Mouse (Mus musculus): ENCODE measurements around the gene Gp1ba. TPM values are rescaled to one million over a fixed set of nuclear protein-coding genes. Genes with fewer than 3 reads are reported as not detected.

Gene Gp1ba
- polyA plus RNA-seq, 1 experiment from 2014 or later: 1.2 TPM

DNA sequence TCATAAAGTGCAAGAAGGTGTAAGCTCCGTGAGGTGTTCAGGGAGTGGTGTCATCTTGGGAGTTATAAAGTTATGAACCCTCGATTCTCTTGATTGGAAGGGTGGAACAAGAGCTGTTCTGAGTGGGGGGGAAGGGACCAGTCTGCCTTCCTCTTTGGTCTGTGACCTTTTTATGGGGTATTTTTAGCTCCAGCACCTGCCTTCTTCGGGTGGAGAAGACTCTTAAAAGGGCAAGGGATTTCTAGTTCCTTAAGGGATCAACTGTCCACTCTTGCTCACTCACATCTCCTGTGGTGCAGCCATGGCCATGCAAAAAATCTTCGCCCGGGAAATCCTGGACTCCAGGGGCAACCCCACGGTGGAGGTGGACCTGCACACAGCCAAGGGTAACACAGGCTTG is 18.7 kb downstream of the Gp1ba start:
- no peaks in the 10 kb centered on the region; the same call in 1 of the 2 replicates for H3K36me3 ChIP-seq (ENCODE audit: control insufficient read depth, insufficient read depth, low read length)
- 55% methylated on average over 6 of the region's 6 CpGs for WGBS
- no peak overlapping the region for H3K27ac ChIP-seq (ENCODE audit: low read depth, low read length)
- 0 out of 2 replicates have a peak, but pooled peaks cover 7% of the 10 kb centered on the region for H3K4me1 ChIP-seq (replicated peaks; ENCODE audit: control insufficient read depth, insufficient read depth, low read length)
- DNase-seq (ENCODE audit: low spot score) (no peak), ATAC-seq (ENCODE audit: low FRiP score) (no peak)
- H3K9ac ChIP-seq (ENCODE audit: low read depth, low read length): no peak overlapping the region
- no peaks in the 10 kb centered on the region for H3K27me3 ChIP-seq (ENCODE audit: control insufficient read depth, insufficient read depth, low read length)
- no peak overlapping the region for H3K4me3 ChIP-seq (ENCODE audit: low read depth, low read length)
- no peaks in the 10 kb centered on the region for H3K9me3 ChIP-seq (ENCODE audit: control insufficient read depth, low read length)
- no peak overlapping the region for H3K4me2 ChIP-seq (replicated peaks; ENCODE audit: low read depth, low read length)

DNA sequence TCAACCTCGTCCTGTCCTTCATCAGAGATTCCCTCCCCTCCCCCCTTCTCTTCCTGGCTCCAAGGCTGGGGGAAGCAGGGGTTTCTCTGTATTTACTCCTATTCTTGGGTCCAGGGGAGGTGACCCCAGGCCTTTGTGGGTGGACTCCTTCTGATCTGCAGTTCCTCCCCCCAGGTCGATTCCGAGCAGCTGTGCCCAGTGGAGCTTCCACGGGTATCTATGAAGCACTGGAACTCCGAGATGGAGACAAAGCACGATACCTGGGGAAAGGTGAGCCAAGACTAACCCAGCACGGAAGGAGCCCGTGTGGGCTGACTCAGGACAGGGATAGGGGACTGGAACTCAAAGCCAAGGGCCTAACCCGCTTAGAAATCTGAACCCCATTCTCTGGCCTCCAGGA is 19.1 kb downstream of the Gp1ba start:
- H3K27ac ChIP-seq (ENCODE audit: low read depth, low read length): no peak overlapping the region
- 55% methylated on average over 9 of the region's 9 CpGs for WGBS
- DNase-seq (ENCODE audit: low spot score): no peak

DNA sequence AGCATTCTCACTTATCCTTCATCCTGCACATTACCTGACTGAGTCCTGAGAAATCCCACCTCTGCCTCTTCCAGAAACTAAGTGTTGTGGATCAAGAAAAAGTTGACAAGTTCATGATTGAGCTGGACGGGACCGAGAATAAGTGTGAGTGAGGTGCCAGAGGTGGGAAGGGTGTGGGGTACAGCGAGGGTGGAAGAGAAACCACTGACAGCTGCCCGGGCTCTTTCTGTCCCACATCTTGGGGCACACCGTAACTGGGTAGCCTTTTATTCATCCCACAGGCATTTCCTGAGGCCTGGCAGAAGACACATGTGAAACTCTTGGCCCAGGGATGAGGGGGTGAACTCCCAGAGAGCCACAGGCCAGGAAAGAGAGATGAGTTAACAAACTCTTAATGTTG is 19.6 kb downstream of the Gp1ba start:
- DNase-seq (ENCODE audit: low spot score) (no peak), ATAC-seq (ENCODE audit: low FRiP score) (no peak)
- H3K4me2 ChIP-seq (replicated peaks; ENCODE audit: low read depth, low read length): no peak overlapping the region
- no peaks in the 10 kb centered on the region; the same call in 1 of the 2 replicates for H3K36me3 ChIP-seq (ENCODE audit: control insufficient read depth, insufficient read depth, low read length)
- WGBS: 86% methylated on average over 5 of the region's 5 CpGs
- H3K4me3 ChIP-seq (ENCODE audit: low read depth, low read length): no peak overlapping the region
- no peak overlapping the region for H3K27ac ChIP-seq (ENCODE audit: low read depth, low read length)
- H3K9me3 ChIP-seq (ENCODE audit: control insufficient read depth, low read length): no peaks in the 10 kb centered on the region
- no peak overlapping the region for H3K9ac ChIP-seq (ENCODE audit: low read depth, low read length)
- H3K27me3 ChIP-seq (ENCODE audit: control insufficient read depth, insufficient read depth, low read length): no peaks in the 10 kb centered on the region
- 0 out of 2 replicates have a peak, but pooled peaks cover 5% of the 10 kb centered on the region for H3K4me1 ChIP-seq (replicated peaks; ENCODE audit: control insufficient read depth, insufficient read depth, low read length)

More for the DNA sequence above, 19.1 kb downstream of the Gp1ba start:
- Histone ChIP-seq H3K9ac (ENCODE audit: low read depth, low read length) (no peak overlapping the region), H3K4me1 (replicated peaks; ENCODE audit: control insufficient read depth, insufficient read depth, low read length) (0 out of 2 replicates have a peak, but pooled peaks cover 5% of the 10 kb centered on the region), H3K4me2 (replicated peaks; ENCODE audit: low read depth, low read length) (no peak overlapping the region), H3K36me3 (ENCODE audit: control insufficient read depth, insufficient read depth, low read length) (no peaks in the 10 kb centered on the region; the same call in 1 of the 2 replicates), H3K27me3 (ENCODE audit: control insufficient read depth, insufficient read depth, low read length) (no peaks in the 10 kb centered on the region), H3K4me3 (ENCODE audit: low read depth, low read length) (no peak overlapping the region), H3K9me3 (ENCODE audit: control insufficient read depth, low read length) (no peaks in the 10 kb centered on the region)
- no peak for ATAC-seq (ENCODE audit: low FRiP score)

- DNase-seq (ENCODE audit: low spot score) (no peak), ATAC-seq (ENCODE audit: low FRiP score) (no peak)
- H3K4me2 ChIP-seq (replicated peaks; ENCODE audit: low read depth, low read length): no peak overlapping the region
- 74% methylated on average over 8 of the region's 8 CpGs for WGBS
- H3K4me3 ChIP-seq (ENCODE audit: low read depth, low read length): no peak overlapping the region
- H3K36me3 ChIP-seq (ENCODE audit: control insufficient read depth, insufficient read depth, low read length): no peaks in the 10 kb centered on the region; the same call in none of the 2 replicates
- H3K9me3 ChIP-seq (ENCODE audit: control insufficient read depth, low read length): no peaks in the 10 kb centered on the region
- no peaks in the 10 kb centered on the region for H3K27me3 ChIP-seq (ENCODE audit: control insufficient read depth, insufficient read depth, low read length)
- H3K27ac ChIP-seq (ENCODE audit: low read depth, low read length): no peak overlapping the region
- H3K4me1 ChIP-seq (replicated peaks; ENCODE audit: control insufficient read depth, insufficient read depth, low read length): 0 out of 2 replicates have a peak, but pooled peaks cover 5% of the 10 kb centered on the region
- no peak overlapping the region for H3K9ac ChIP-seq (ENCODE audit: low read depth, low read length)
Observed at GRCm38 (mm10) chr11:70658942-70659341, 20.0 kb downstream of the Gp1ba start.

- Histone ChIP-seq H3K4me3 (ENCODE audit: low read depth, low read length) (no peak overlapping the region), H3K36me3 (ENCODE audit: control insufficient read depth, insufficient read depth, low read length) (peaks cover 4% of the 10 kb centered on the region), H3K4me1 (replicated peaks; ENCODE audit: control insufficient read depth, insufficient read depth, low read length) (0 out of 2 replicates have a peak, but pooled peaks cover 5% of the 10 kb centered on the region), H3K4me2 (replicated peaks; ENCODE audit: low read depth, low read length) (no peak overlapping the region), H3K9me3 (ENCODE audit: control insufficient read depth, low read length) (no peaks in the 10 kb centered on the region), H3K9ac (ENCODE audit: low read depth, low read length) (no peak overlapping the region), H3K27me3 (ENCODE audit: control insufficient read depth, insufficient read depth, low read length) (no peaks in the 10 kb centered on the region), H3K27ac (ENCODE audit: low read depth, low read length) (no peak overlapping the region)
- 88% methylated on average over 8 of the region's 8 CpGs for WGBS
- no peak for DNase-seq (ENCODE audit: low spot score)
- ATAC-seq (ENCODE audit: low FRiP score): no peak
Observed at GRCm38 (mm10) chr11:70660571-70660970, 21.6 kb downstream of the Gp1ba start.

GRCm38 (mm10) chr11:70663101-70663500 is 24.2 kb downstream of the Gp1ba start:
- no peak for DNase-seq (ENCODE audit: low spot score)
- Histone ChIP-seq H3K9ac (ENCODE audit: low read depth, low read length) (no peak overlapping the region), H3K27ac (ENCODE audit: low read depth, low read length) (no peak overlapping the region), H3K4me2 (replicated peaks; ENCODE audit: low read depth, low read length) (no peak overlapping the region), H3K9me3 (ENCODE audit: control insufficient read depth, low read length) (no peaks in the 10 kb centered on the region), H3K27me3 (ENCODE audit: control insufficient read depth, insufficient read depth, low read length) (no peaks in the 10 kb centered on the region), H3K4me1 (replicated peaks; ENCODE audit: control insufficient read depth, insufficient read depth, low read length) (no peaks in the 10 kb centered on the region; the same call in 1 of the 2 replicates), H3K4me3 (ENCODE audit: low read depth, low read length) (no peak overlapping the region), H3K36me3 (ENCODE audit: control insufficient read depth, insufficient read depth, low read length) (peaks cover 4% of the 10 kb centered on the region)
- ATAC-seq (ENCODE audit: low FRiP score): no peak
- 94% methylated on average over 8 of the region's 8 CpGs for WGBS

- DNase-seq (ENCODE audit: low spot score): no peak
- Histone ChIP-seq H3K4me3 (ENCODE audit: low read depth, low read length) (no peak overlapping the region), H3K4me1 (replicated peaks; ENCODE audit: control insufficient read depth, insufficient read depth, low read length) (no peaks in the 10 kb centered on the region; the same call in 1 of the 2 replicates), H3K9ac (ENCODE audit: low read depth, low read length) (no peak overlapping the region), H3K4me2 (replicated peaks; ENCODE audit: low read depth, low read length) (no peak overlapping the region), H3K27me3 (ENCODE audit: control insufficient read depth, insufficient read depth, low read length) (no peaks in the 10 kb centered on the region), H3K36me3 (ENCODE audit: control insufficient read depth, insufficient read depth, low read length) (peaks cover 4% of the 10 kb centered on the region), H3K27ac (ENCODE audit: low read depth, low read length) (no peak overlapping the region), H3K9me3 (ENCODE audit: control insufficient read depth, low read length) (no peaks in the 10 kb centered on the region)
- no peak for ATAC-seq (ENCODE audit: low FRiP score)
- WGBS: 96% methylated on average over 4 of the region's 6 CpGs
Observed at GRCm38 (mm10) chr11:70663957-70664356, 25.0 kb downstream of the Gp1ba start.

DNA sequence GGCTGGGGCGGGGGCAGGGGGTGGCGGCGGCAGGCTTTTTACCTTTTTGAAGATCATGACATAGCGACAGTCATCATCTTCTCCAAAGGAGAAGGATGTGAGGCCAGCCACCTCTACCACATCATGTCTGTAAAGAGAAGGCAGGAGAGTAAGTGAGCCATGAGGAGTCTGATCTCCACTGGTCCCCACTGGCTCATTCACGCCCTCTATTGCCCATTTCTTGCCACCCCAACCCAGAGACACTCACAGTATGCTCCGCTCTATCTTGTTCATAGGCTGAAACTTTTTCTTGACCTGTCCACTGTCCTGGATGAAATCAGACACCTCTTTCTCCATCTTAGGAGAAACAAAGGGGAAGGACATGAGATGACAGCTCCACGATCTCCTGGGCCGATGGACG is 25.8 kb downstream of the Gp1ba start:
- Histone ChIP-seq H3K9me3 (ENCODE audit: control insufficient read depth, low read length) (no peaks in the 10 kb centered on the region), H3K27ac (ENCODE audit: low read depth, low read length) (no peak overlapping the region), H3K27me3 (ENCODE audit: control insufficient read depth, insufficient read depth, low read length) (no peaks in the 10 kb centered on the region), H3K36me3 (ENCODE audit: control insufficient read depth, insufficient read depth, low read length) (peaks cover 4% of the 10 kb centered on the region), H3K4me2 (replicated peaks; ENCODE audit: low read depth, low read length) (no peak overlapping the region), H3K9ac (ENCODE audit: low read depth, low read length) (no peak overlapping the region), H3K4me1 (replicated peaks; ENCODE audit: control insufficient read depth, insufficient read depth, low read length) (no peaks in the 10 kb centered on the region; the same call in 1 of the 2 replicates), H3K4me3 (ENCODE audit: low read depth, low read length) (no peak overlapping the region)
- no peak for DNase-seq (ENCODE audit: low spot score)
- 96% methylated on average over 9 of the region's 9 CpGs for WGBS
- no peak for ATAC-seq (ENCODE audit: low FRiP score)

DNA sequence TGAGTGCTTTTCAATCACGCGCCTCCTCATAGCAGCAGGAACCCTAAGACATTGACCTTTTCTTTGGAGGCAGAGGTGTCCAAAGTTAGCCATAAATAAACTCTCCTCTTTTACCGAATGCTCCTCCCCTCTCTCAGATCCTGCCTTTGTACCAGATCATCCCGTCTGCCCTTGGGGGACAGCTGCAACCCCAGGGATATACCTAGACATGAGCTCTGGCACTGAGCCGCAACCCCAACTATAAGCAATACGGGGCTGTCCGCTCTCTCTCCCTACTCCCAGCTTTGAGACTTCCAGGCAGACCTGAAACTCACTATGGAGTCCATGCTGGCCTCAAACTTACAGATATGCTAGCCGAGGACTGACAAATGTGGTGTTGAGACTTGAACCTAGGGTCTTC is 27.8 kb downstream of the Gp1ba start:
- Histone ChIP-seq H3K27ac (ENCODE audit: low read depth, low read length) (no peak overlapping the region), H3K9me3 (ENCODE audit: control insufficient read depth, low read length) (no peaks in the 10 kb centered on the region), H3K4me2 (replicated peaks; ENCODE audit: low read depth, low read length) (no peak overlapping the region), H3K9ac (ENCODE audit: low read depth, low read length) (no peak overlapping the region), H3K27me3 (ENCODE audit: control insufficient read depth, insufficient read depth, low read length) (no peaks in the 10 kb centered on the region), H3K4me3 (ENCODE audit: low read depth, low read length) (no peak overlapping the region), H3K36me3 (ENCODE audit: control insufficient read depth, insufficient read depth, low read length) (peaks cover 4% of the 10 kb centered on the region), H3K4me1 (replicated peaks; ENCODE audit: control insufficient read depth, insufficient read depth, low read length) (peaks cover 3% of the 10 kb centered on the region; the same call in 1 of the 2 replicates)
- no peak for ATAC-seq (ENCODE audit: low FRiP score)
- WGBS: 94% methylated on average over 8 of the region's 8 CpGs
- no peak for DNase-seq (ENCODE audit: low spot score)

All from hindbrain, embryonic 11.5 days (tissue).